Mouse (Mus musculus) neural tube, embryonic 14.5 days (tissue): ENCODE data around the gene Tmem119. TPM values are rescaled to one million over a fixed set of nuclear protein-coding genes. Genes with fewer than 3 reads are reported as not detected.

Experiments used
- ATAC-seq: fragments of 200-750 bp; cut with Nextera tagmentation; 2 replicates; pipeline ENCODE4 v1.8.0; 2017; ENCODE audit warnings: low read depth, mild to moderate bottlenecking, moderate TSS enrichment, moderate library complexity
- H3K27ac ChIP-seq: fragments of 300-500 bp; sonication (generic); 2 replicates; pipeline ENCODE4 v1.5.1; 2014; ENCODE audit warnings: low read depth, mild to moderate bottlenecking, control low read depth, low read length, moderate library complexity, mixed read lengths
- H3K27me3 ChIP-seq: fragments of 300-500 bp; sonication (generic); 2 replicates; pipeline ENCODE4 v1.6.1; 2014; ENCODE audit warnings: low read length; ENCODE audit not compliant: control insufficient read depth, insufficient read depth
- H3K36me3 ChIP-seq: fragments of 300-500 bp; sonication (generic); 2 replicates; pipeline ENCODE4 v1.6.1; 2014; ENCODE audit warnings: low read length, mixed read lengths; ENCODE audit not compliant: control insufficient read depth, insufficient read depth
- H3K4me1 ChIP-seq: fragments of 300-500 bp; sonication (generic); 2 replicates; pipeline ENCODE4 v1.6.1; 2014; ENCODE audit warnings: low read length; ENCODE audit not compliant: control insufficient read depth, insufficient read depth
- H3K4me2 ChIP-seq: fragments of 300-500 bp; sonication (generic); 2 replicates; pipeline ENCODE4 v1.6.1; 2014; ENCODE audit warnings: mild to moderate bottlenecking, low read depth, low read length, control low read depth
- H3K4me3 ChIP-seq: fragments of 300-500 bp; sonication (generic); 2 replicates; pipeline ENCODE4 v1.5.1; 2014; ENCODE audit warnings: low read depth, low read length, control low read depth, mixed read lengths
- H3K9ac ChIP-seq: fragments of 300-500 bp; sonication (generic); replicated peaks from 2 replicates; pipeline ENCODE4 v1.6.1; 2014; ENCODE audit warnings: low read depth, mild to moderate bottlenecking, control low read depth, low read length, mixed read lengths
- H3K9me3 ChIP-seq: fragments of 300-500 bp; sonication (generic); 2 replicates; pipeline ENCODE4 v1.6.1; 2016; ENCODE audit warnings: low read length; ENCODE audit not compliant: control insufficient read depth
- WGBS: fragments of 180-500 bp; shearing (Covaris S2); extraction: QIAGEN DNeasy Blood & Tissue Kit; methylation state at CpG from one replicate; pipeline ENCODE4 v1.1.7; 2014; 5-methylcytosine and 5-hydroxymethylcytosine counted together
- polyA plus RNA-seq: library from polyadenylated mRNA; unstranded; fragments of >200 nt; fragmentation: Nextera tagmentation; extraction: Ambion mirVana; gene quantifications from 2 replicates; pipeline ENCODE4 v1.2.1, GENCODE M21; 2014

Gene Tmem119
- polyA plus RNA-seq, 1 experiment from 2014 or later: 0.99 TPM

GRCm38 (mm10) chr5:113827991-113828411 is 27.7 kb upstream of the Tmem119 start:
- Histone ChIP-seq H3K4me3 (no peak overlapping the region), H3K9ac (no peak overlapping the region), H3K27me3 (no peaks in the 10 kb centered on the region), H3K4me2 (no peak overlapping the region), H3K4me1 (no peaks in the 10 kb centered on the region), H3K36me3 (no peaks in the 10 kb centered on the region), H3K27ac (no peak overlapping the region), H3K9me3 (no peaks in the 10 kb centered on the region)
- no peak for ATAC-seq
- WGBS: 64% methylated on average over 4 of the region's 4 CpGs

- Histone ChIP-seq H3K4me2 (no peak overlapping the region), H3K9ac (no peak overlapping the region), H3K4me3 (no peak overlapping the region), H3K4me1 (no peaks in the 10 kb centered on the region), H3K9me3 (no peaks in the 10 kb centered on the region), H3K36me3 (no peaks in the 10 kb centered on the region), H3K27ac (no peak overlapping the region), H3K27me3 (no peaks in the 10 kb centered on the region)
- 93% methylated on average over 4 of the region's 4 CpGs for WGBS
- no peak for ATAC-seq
Measured at GRCm38 (mm10) chr5:113826619-113827018, 26.3 kb upstream of the Tmem119 start.

- H3K4me1 ChIP-seq: no peaks in the 10 kb centered on the region
- no peak overlapping the region for H3K9ac ChIP-seq
- no peaks in the 10 kb centered on the region for H3K36me3 ChIP-seq
- no peak overlapping the region for H3K27ac ChIP-seq
- no peak overlapping the region for H3K4me3 ChIP-seq
- no peak overlapping the region for H3K4me2 ChIP-seq
- H3K9me3 ChIP-seq: no peaks in the 10 kb centered on the region
- no peak for ATAC-seq
- H3K27me3 ChIP-seq: no peaks in the 10 kb centered on the region
- 88% methylated on average over 7 of the region's 7 CpGs for WGBS
Measured at GRCm38 (mm10) chr5:113825558-113825957, 25.2 kb upstream of the Tmem119 start.

- H3K4me3 ChIP-seq: no peak overlapping the region
- no peaks in the 10 kb centered on the region for H3K36me3 ChIP-seq
- no peak overlapping the region for H3K9ac ChIP-seq
- no peak overlapping the region for H3K27ac ChIP-seq
- ATAC-seq: no peak
- 98% methylated on average over 4 of the region's 4 CpGs for WGBS
- no peak overlapping the region for H3K4me2 ChIP-seq
- H3K4me1 ChIP-seq: no peaks in the 10 kb centered on the region
- no peaks in the 10 kb centered on the region for H3K27me3 ChIP-seq
- H3K9me3 ChIP-seq: no peaks in the 10 kb centered on the region
Measured at GRCm38 (mm10) chr5:113824228-113824627, 23.9 kb upstream of the Tmem119 start.

- Histone ChIP-seq H3K4me2 (no peak overlapping the region), H3K27me3 (no peaks in the 10 kb centered on the region), H3K4me3 (no peak overlapping the region), H3K4me1 (no peaks in the 10 kb centered on the region), H3K27ac (no peak overlapping the region), H3K36me3 (no peaks in the 10 kb centered on the region), H3K9ac (no peak overlapping the region), H3K9me3 (no peaks in the 10 kb centered on the region)
- ATAC-seq: no peak
- WGBS: 73% methylated on average over 14 of the region's 14 CpGs
Measured at GRCm38 (mm10) chr5:113818572-113818971, 18.3 kb upstream of the Tmem119 start.

DNA sequence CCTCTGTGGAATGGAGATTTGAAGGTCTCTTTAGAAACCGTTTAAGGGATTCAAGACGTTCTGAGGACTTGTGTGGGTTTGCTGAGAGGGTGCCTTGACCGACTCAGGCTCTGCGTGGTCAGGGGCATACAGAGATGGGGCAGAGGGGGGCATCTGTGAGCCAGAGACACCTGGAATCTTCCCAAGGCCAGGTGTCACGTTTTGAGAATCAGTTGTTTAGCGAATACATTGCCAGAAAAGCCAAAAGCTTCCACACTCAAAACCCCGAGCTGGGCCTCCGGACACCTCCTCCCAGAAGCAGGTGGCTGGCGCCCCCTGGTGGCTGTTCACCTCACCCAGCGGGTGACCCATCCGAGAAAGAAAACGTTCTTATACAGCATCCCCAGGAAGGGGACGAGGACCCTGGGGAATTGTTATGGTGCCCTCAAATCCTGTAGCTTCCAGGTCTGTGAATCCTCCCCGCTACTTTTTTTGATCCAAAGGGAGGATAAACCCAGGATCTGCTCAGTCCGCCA is 15.4 kb upstream of the Tmem119 start:
- Histone ChIP-seq H3K27ac (no peak overlapping the region), H3K4me3 (no peak overlapping the region), H3K27me3 (no peaks in the 10 kb centered on the region), H3K9me3 (no peaks in the 10 kb centered on the region), H3K4me2 (no peak overlapping the region), H3K9ac (0 out of 2 replicates have a peak overlapping the region, but pooled peaks have one; percentile 1), H3K36me3 (no peaks in the 10 kb centered on the region), H3K4me1 (no peaks in the 10 kb centered on the region)
- WGBS: 15% methylated on average over 15 of the region's 15 CpGs
- no peak for ATAC-seq

GRCm38 (mm10) chr5:113815041-113815389 is 14.7 kb upstream of the Tmem119 start:
- no peak overlapping the region for H3K4me2 ChIP-seq
- no peak overlapping the region for H3K9ac ChIP-seq
- 59% methylated on average over 11 of the region's 11 CpGs for WGBS
- H3K4me3 ChIP-seq: no peak overlapping the region
- no peaks in the 10 kb centered on the region for H3K27me3 ChIP-seq
- no peak overlapping the region for H3K27ac ChIP-seq
- no peaks in the 10 kb centered on the region for H3K4me1 ChIP-seq
- ATAC-seq: no peak
- no peaks in the 10 kb centered on the region for H3K9me3 ChIP-seq
- no peaks in the 10 kb centered on the region for H3K36me3 ChIP-seq

- H3K27me3 ChIP-seq: no peaks in the 10 kb centered on the region
- no peaks in the 10 kb centered on the region for H3K36me3 ChIP-seq
- no peak overlapping the region for H3K4me3 ChIP-seq
- no peak overlapping the region for H3K27ac ChIP-seq
- H3K4me2 ChIP-seq: no peak overlapping the region
- WGBS: 40% methylated on average over 27 of the region's 27 CpGs
- no peak for ATAC-seq
- H3K9ac ChIP-seq: no peak overlapping the region
- H3K4me1 ChIP-seq: no peaks in the 10 kb centered on the region
- no peaks in the 10 kb centered on the region for H3K9me3 ChIP-seq
Measured at GRCm38 (mm10) chr5:113814111-113815040, 14.1 kb upstream of the Tmem119 start.

DNA sequence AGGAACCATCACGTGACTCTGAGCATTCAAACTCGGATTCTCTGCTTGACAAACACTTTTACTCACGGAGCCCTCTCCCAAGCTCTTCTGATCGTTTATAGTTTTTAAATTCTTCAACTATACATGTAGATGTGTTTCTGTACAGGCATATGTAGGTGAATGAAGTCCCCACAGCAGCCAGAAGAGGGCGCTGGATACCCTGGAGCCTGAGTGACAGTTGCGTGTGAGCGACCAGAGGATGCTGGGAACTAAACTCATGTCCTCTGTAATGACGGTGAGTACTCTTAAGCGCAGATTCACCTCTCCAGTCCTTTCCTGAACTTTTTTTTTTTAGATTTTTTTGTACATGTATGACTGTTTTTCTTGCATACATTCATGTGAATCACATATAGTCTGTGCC is 13.3 kb upstream of the Tmem119 start:
- no peak overlapping the region for H3K27ac ChIP-seq
- H3K9me3 ChIP-seq: no peaks in the 10 kb centered on the region
- no peak for ATAC-seq
- no peaks in the 10 kb centered on the region for H3K4me1 ChIP-seq
- WGBS: 25% methylated on average over 9 of the region's 9 CpGs
- no peak overlapping the region for H3K4me2 ChIP-seq
- H3K4me3 ChIP-seq: no peak overlapping the region
- H3K36me3 ChIP-seq: no peaks in the 10 kb centered on the region
- no peaks in the 10 kb centered on the region for H3K27me3 ChIP-seq
- no peak overlapping the region for H3K9ac ChIP-seq
